Mouse (Mus musculus): ENCODE measurements around the gene Gm3371.
"Not testable (repeated sequence)": the region's sequence is repeated elsewhere in the genome, so short reads cannot be mapped to it uniquely, and the experiment has no call there.

DNA sequence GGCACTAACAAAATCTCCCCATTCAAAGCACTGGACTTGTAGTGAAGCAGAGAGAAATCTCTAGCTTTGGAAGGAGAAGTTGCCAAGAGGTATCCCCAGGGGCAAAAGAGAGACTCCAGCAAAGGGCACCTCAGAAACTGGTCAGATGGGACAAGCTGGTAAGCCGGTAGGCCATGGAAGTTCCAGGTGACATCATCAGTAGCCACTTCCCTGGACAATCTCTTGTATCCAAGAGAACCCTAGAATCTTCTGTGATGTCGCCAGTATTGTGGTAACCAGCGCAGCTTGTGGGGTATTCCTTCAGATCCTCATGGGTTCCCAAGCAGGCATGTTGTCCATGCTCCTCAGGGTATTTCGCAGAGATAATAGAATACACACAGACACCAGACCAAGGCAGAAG is 45.4 kb downstream of the Gm3371 start, which contains the start of gene Gm8229:
- not testable (repeated sequence) for TF ChIP-seq CTCF, EP300 (IDR thresholded peaks at IDR 0.05)

Data from lung, postnatal 0 days (tissue).